Mouse (Mus musculus) small intestine, adult 2 months (tissue): ENCODE measurements around the gene Abcb4.

Experiments
- CTCF ChIP-seq: fragments of 200-500 bp; IDR thresholded peaks from 2 replicates; pipeline ENCODE4 v1.5.1; 2012; ENCODE audit warnings: low read depth, mild to moderate bottlenecking, control low read depth, inconsistent platforms, low read length, moderate library complexity, mixed read lengths; ENCODE audit not compliant: insufficient replicate concordance, insufficient read length; ENCODE audit errors: extremely low read depth
- POLR2A ChIP-seq: fragments of 200-500 bp; IDR thresholded peaks from 2 replicates; pipeline ENCODE4 v1.6.1; 2012; ENCODE audit warnings: low read depth, mild to moderate bottlenecking, control low read depth, inconsistent platforms, low read length, moderate library complexity

DNA sequence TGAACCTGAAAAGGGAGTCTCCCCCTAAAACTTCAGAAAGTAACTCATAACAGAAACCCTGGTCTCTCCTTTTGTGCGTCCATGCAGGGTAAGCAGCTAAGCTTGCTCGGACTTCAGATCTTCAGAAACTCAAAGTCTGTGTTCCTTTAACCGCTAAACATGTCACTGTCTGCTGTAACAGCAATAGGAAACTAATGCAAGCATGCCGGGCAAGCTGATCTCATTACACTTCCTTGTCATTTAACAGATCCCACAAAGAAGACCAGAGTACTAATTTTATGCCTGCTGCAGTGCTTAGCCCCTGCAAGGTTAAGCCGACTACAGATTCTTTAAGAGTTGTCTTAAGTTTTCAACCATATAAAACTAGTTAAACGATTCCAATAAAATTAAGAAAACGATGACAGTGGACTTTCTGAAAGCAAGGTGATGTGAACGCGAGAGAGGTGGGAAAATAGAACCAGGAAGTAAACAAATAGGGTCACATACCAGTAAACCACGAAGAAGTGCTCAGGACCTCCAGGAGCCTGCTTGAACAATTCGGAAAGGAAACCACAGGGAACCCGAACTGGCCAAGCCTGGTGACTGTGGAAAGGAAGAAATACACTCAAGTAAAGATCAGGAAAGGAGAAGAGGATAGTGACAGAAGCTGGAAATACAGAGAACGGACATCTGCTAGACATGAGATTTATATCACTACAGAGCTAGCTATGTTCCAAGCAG, 102.6 kb downstream of the Abcb4 start:
- TF ChIP-seq CTCF (no peak), POLR2A (no peak)
